Mouse (Mus musculus) heart, adult 2 months (tissue): ENCODE data around the gene BC107364.

Experiments used
- CTCF ChIP-seq: fragments of 200-600 bp; IDR thresholded peaks from 2 replicates; pipeline ENCODE4 v1.8.1; 2022; ENCODE audit warnings: antibody characterized with exemption, mild to moderate bottlenecking, moderate library complexity
- POLR2A ChIP-seq: fragments of 200-500 bp; IDR thresholded peaks from 2 replicates; pipeline ENCODE4 v1.6.1; 2011; ENCODE audit warnings: mild to moderate bottlenecking, low read depth, low read length, control low read depth; ENCODE audit not compliant: insufficient read depth

DNA sequence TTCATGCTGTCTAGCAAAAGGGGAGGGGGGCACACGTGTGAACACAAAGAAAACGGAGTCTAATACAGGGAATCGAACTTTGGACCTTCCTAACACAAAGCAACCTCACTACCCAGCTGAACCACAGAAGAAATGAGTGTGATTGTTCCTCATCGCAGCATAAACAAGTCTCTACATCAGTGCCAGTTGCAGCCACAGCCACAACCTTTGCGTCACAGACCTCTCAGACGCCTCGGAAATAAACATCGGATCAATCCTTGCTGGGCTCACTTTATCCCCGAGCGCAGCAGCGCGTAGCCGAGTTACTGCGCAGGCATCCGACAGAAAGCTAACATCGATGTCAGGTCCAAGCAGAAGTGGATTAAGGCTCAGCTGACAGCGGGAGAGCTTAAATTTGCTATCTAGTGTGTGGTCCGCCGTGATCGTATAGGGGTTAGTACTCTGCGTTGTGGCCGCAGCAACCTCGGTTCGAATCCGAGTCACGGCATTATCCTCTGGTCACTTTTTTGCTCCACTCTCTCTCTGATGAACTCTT lies 16.5 kb downstream of the BC107364 start:
- TF ChIP-seq CTCF (no peak), POLR2A (no peak)
